Mouse (Mus musculus): ENCODE results near the gene Stk4. TPM values are rescaled to one million over a fixed set of nuclear protein-coding genes. Genes with fewer than 3 reads are reported as not detected.

Stk4 gene
- total and polyA plus RNA-seq, 2 experiments from 2014 or later = 13.7 to 24.6 TPM

DNA sequence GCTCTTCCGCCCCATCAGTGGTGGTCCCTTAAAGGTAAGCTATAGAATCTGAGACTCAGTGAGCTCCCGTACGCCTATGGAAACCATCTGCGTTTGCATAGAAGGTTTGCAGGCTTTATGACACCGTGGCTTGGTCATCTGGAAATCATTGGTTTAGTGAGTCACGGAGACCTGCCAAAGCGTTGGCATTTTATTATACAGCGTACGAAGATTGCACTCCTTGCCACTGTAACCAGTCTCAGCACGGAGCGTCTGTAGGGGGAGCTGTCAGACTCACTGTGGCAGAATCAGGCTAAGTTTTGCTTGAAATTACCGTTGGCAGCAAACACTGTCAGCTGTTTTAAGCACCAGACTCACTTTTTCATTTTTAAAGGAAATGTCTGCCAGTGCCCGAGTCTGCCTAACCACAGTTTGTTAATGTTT, 56.4 kb downstream of the Stk4 start:
- no peak overlapping the region for H3K9ac ChIP-seq (replicated peaks; ENCODE audit: low read length, poor library complexity, severe bottlenecking)

DNA sequence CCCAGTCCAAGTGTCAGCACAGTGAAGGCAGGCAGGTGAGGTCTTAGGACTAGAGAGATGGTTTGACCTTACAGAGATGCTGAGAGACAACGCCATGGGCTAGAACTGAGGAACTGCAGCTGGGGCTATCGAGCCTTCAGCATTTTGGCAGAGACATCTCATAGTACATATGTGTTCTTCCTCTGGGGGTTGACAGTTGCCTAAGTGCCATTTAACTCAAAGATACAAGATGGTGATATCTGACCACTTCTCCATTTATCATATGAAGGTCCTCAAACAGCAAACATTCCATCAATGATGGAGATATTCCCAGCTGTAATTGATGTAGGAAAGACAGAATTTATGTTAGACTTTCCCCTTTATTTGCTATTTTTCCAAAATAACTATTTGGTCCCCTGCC, 57.2 kb downstream of the Stk4 start:
- Histone ChIP-seq H3K9me3 (ENCODE audit: low read length) (no peaks in the 10 kb centered on the region), H3K4me3 (ENCODE audit: low read depth, low read length) (no peak overlapping the region), H3K36me3 (ENCODE audit: insufficient read depth, low read length) (peaks cover 7% of the 10 kb centered on the region; the same call in 1 of the 2 replicates), H3K4me2 (ENCODE audit: low read depth, low read length, poor library complexity, severe bottlenecking) (no peak overlapping the region), H3K27ac (ENCODE audit: low read depth, low read length) (no peak overlapping the region), H3K9ac (replicated peaks; ENCODE audit: low read length, poor library complexity, severe bottlenecking) (no peak overlapping the region), H3K27me3 (ENCODE audit: insufficient read depth, low read length) (no peaks in the 10 kb centered on the region), H3K4me1 (ENCODE audit: insufficient read depth, low read length) (no peaks in the 10 kb centered on the region)
- 98% methylated on average over 2 of the region's 2 CpGs for WGBS
- no peak for TF ChIP-seq CTCF (IDR thresholded peaks at IDR 0.05)
- no peak for DNase-seq (ENCODE audit: low spot score)
- ATAC-seq (ENCODE audit: low FRiP score) = no peak

More for the DNA sequence above, 56.4 kb downstream of the Stk4 start:
- peak; percentile 41 for DNase-seq (ENCODE audit: low spot score)
- no peaks in the 10 kb centered on the region for H3K9me3 ChIP-seq (ENCODE audit: low read length)
- peak; percentile 55 for TF ChIP-seq CTCF (IDR thresholded peaks at IDR 0.05)
- WGBS = 88% methylated on average over 13 of the region's 13 CpGs
- no peak overlapping the region for H3K27ac ChIP-seq (ENCODE audit: low read depth, low read length)
- H3K27me3 ChIP-seq (ENCODE audit: insufficient read depth, low read length) = no peaks in the 10 kb centered on the region
- H3K4me2 ChIP-seq (ENCODE audit: low read depth, low read length, poor library complexity, severe bottlenecking) = no peak overlapping the region
- H3K4me3 ChIP-seq (ENCODE audit: low read depth, low read length) = no peak overlapping the region
- ATAC-seq (ENCODE audit: low FRiP score) = no peak
- H3K4me1 ChIP-seq (ENCODE audit: insufficient read depth, low read length) = no peaks in the 10 kb centered on the region
- H3K36me3 ChIP-seq (ENCODE audit: insufficient read depth, low read length) = peaks cover 7% of the 10 kb centered on the region; the same call in 1 of the 2 replicates

DNA sequence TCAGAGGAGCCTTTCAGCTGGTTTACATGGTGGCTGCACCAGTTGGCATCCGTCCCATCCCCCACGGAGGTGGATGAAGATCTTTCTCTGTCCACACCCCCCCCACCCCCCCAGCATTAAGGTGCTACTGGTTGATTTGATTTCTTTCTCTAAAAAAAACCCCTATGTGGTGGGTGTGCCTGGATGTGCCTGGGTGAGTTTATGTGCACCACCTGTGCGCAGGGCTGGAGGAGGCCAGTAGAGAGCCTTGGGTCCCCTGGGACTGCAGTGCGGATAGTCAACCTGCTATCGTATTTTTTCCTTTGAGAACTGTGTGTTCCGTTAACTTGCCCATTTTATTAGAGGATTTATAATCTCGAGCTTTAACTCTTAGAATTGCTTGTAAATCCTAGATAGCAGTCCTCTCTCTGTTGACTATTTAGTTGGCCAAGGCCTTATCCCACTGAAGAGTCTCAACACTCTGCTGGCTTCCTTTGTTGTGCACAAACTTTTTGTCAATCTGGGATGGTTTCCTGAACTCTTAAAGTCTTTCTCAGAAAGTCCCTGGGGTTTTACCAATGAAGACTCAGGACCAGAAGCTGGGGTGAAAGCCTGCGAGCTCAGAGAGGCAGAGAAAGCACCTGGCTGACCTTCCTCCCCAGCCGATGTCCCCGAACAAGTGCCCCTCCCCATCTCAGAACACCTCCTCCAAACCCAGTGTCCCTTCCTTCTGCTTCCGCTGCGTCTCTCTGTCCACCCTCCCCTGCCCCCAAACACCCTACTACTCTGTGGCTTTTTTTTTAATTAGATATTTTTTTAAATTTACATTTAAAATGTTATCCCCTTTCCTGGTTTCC, 58.7 kb downstream of the Stk4 start:
- Histone ChIP-seq H3K4me2 (ENCODE audit: low read depth, low read length, poor library complexity, severe bottlenecking) (no peak overlapping the region), H3K9me3 (ENCODE audit: low read length) (no peaks in the 10 kb centered on the region), H3K27me3 (ENCODE audit: insufficient read depth, low read length) (no peaks in the 10 kb centered on the region), H3K4me1 (ENCODE audit: insufficient read depth, low read length) (no peaks in the 10 kb centered on the region), H3K9ac (replicated peaks; ENCODE audit: low read length, poor library complexity, severe bottlenecking) (no peak overlapping the region), H3K27ac (ENCODE audit: low read depth, low read length) (no peak overlapping the region), H3K36me3 (ENCODE audit: insufficient read depth, low read length) (peaks cover 7% of the 10 kb centered on the region; the same call in 1 of the 2 replicates), H3K4me3 (ENCODE audit: low read depth, low read length) (no peak overlapping the region)
- no peak for TF ChIP-seq CTCF (IDR thresholded peaks at IDR 0.05)
- DNase-seq (ENCODE audit: low spot score) = no peak
- no peak for ATAC-seq (ENCODE audit: low FRiP score)
- 92% methylated on average over 12 of the region's 12 CpGs for WGBS

DNA sequence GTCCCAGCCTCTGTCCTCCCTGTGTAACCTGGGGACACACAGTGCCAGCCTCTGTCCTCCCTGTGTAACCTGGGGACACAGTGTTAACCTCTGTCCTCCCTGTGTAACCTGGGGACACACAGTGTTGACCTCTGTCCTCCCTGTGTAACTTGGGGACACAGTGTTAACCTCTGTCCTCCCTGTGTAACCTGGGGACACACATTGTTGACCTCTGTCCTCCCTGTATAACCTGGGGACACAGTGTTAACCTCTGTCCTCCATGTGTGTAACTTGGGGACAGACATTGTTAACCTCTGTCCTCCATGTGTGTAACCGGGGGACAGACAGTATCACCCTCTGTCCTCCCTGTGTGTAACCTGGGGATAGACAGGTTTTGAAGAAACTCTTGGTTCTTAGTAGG, 61.5 kb downstream of the Stk4 start:
- ATAC-seq (ENCODE audit: low FRiP score) (no peak), DNase-seq (ENCODE audit: low spot score) (no peak)
- H3K9ac ChIP-seq (replicated peaks; ENCODE audit: low read length, poor library complexity, severe bottlenecking) = no peak overlapping the region
- peaks cover 4% of the 10 kb centered on the region; the same call in 1 of the 2 replicates for H3K36me3 ChIP-seq (ENCODE audit: insufficient read depth, low read length)
- no peaks in the 10 kb centered on the region for H3K27me3 ChIP-seq (ENCODE audit: insufficient read depth, low read length)
- H3K4me1 ChIP-seq (ENCODE audit: insufficient read depth, low read length) = no peaks in the 10 kb centered on the region
- H3K9me3 ChIP-seq (ENCODE audit: low read length) = no peaks in the 10 kb centered on the region
- no peak overlapping the region for H3K4me3 ChIP-seq (ENCODE audit: low read depth, low read length)
- H3K4me2 ChIP-seq (ENCODE audit: low read depth, low read length, poor library complexity, severe bottlenecking) = no peak overlapping the region
- no peak overlapping the region for H3K27ac ChIP-seq (ENCODE audit: low read depth, low read length)
- TF ChIP-seq CTCF (IDR thresholded peaks at IDR 0.05) = no peak
- WGBS = 87% methylated on average over 1 of the region's 1 CpGs

DNA sequence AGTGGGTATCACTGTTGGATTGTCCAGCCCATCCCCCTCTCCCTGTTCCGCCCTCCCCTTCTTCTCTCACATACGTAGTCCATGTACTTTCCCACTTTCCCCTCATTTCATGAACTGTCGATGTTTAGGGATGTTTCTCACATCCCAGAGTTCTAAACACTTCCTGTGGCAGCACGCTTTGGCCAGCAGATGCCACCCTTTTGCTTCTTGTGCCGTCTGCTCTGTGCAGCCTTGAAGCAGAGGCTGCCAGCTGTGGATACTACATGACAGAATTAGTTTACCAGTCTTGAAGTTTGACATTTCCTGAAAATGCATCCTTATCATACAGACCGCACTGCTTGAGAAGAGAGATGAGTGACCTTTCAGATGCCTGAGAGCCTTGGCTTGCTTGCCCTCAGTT, 64.4 kb downstream of the Stk4 start:
- ATAC-seq (ENCODE audit: low FRiP score) = 0 out of 2 replicates have a peak, but pooled peaks have one; percentile 47
- Histone ChIP-seq H3K4me1 (ENCODE audit: insufficient read depth, low read length) (peaks cover 6% of the 10 kb centered on the region; the same call in 1 of the 2 replicates), H3K27me3 (ENCODE audit: insufficient read depth, low read length) (no peaks in the 10 kb centered on the region), H3K27ac (ENCODE audit: low read depth, low read length) (no peak overlapping the region), H3K4me3 (ENCODE audit: low read depth, low read length) (no peak overlapping the region), H3K4me2 (ENCODE audit: low read depth, low read length, poor library complexity, severe bottlenecking) (no peak overlapping the region), H3K9me3 (ENCODE audit: low read length) (no peaks in the 10 kb centered on the region), H3K36me3 (ENCODE audit: insufficient read depth, low read length) (peaks cover 4% of the 10 kb centered on the region; the same call in 1 of the 2 replicates), H3K9ac (replicated peaks; ENCODE audit: low read length, poor library complexity, severe bottlenecking) (no peak overlapping the region)
- peak; percentile 81 for DNase-seq (ENCODE audit: low spot score)
- 43% methylated on average over 6 of the region's 6 CpGs for WGBS
- peak; percentile 93 for TF ChIP-seq CTCF (IDR thresholded peaks at IDR 0.05)

DNA sequence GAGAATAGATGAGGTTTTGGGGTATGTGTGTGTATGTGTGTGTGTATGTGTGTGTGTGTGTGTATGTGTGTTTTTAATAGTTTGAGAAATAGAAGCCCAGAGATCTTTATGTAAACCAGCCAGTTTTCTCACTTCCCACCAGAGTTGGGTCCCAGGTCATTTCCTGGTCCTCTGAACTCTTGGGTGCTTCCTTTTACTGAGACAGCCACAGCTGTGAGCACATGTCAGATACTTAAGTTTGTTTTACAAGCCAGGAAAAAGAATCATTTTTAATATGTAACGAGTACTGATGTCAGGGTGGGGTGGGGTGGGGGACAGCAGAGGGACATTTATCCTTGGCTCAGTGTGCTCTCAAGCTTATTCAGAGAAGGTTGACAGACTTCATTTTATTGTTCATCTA, 65.2 kb downstream of the Stk4 start:
- no peak overlapping the region for H3K4me3 ChIP-seq (ENCODE audit: low read depth, low read length)
- H3K27ac ChIP-seq (ENCODE audit: low read depth, low read length) = no peak overlapping the region
- H3K27me3 ChIP-seq (ENCODE audit: insufficient read depth, low read length) = no peaks in the 10 kb centered on the region
- H3K4me2 ChIP-seq (ENCODE audit: low read depth, low read length, poor library complexity, severe bottlenecking) = no peak overlapping the region
- 75% methylated on average over 1 of the region's 1 CpGs for WGBS
- no peaks in the 10 kb centered on the region for H3K9me3 ChIP-seq (ENCODE audit: low read length)
- H3K9ac ChIP-seq (replicated peaks; ENCODE audit: low read length, poor library complexity, severe bottlenecking) = no peak overlapping the region
- no peak for TF ChIP-seq CTCF (IDR thresholded peaks at IDR 0.05)
- no peak for DNase-seq (ENCODE audit: low spot score)
- no peak for ATAC-seq (ENCODE audit: low FRiP score)
- peaks cover 4% of the 10 kb centered on the region; the same call in 1 of the 2 replicates for H3K36me3 ChIP-seq (ENCODE audit: insufficient read depth, low read length)
- H3K4me1 ChIP-seq (ENCODE audit: insufficient read depth, low read length) = peaks cover 6% of the 10 kb centered on the region; the same call in 1 of the 2 replicates
